Mouse (Mus musculus) liver, embryonic 14.5 days (tissue): ENCODE data around the gene Flvcr1. TPM values are rescaled to one million over a fixed set of nuclear protein-coding genes. Genes with fewer than 3 reads are reported as not detected.

Experiments
- ATAC-seq: fragments of 200-750 bp; cut with Nextera tagmentation; 2 replicates; pipeline ENCODE4 v1.8.0; 2017; ENCODE audit warnings: moderate number of reproducible peaks, mild to moderate bottlenecking, moderate library complexity; ENCODE audit not compliant: insufficient read depth
- DNase-seq, 3 experiments: peaks; one replicate each; pipeline ENCODE4 v3.0.0-alpha.2; 2012 to 2013; ENCODE audit warnings: low read depth in 3 of 3, low spot score in 3 of 3
- H3K27ac ChIP-seq: fragments of 300-500 bp; sonication (generic); 2 replicates; pipeline ENCODE4 v1.5.1; 2014; ENCODE audit warnings: moderate library complexity, mild to moderate bottlenecking, control low read depth, inconsistent platforms
- H3K27me3 ChIP-seq: fragments of 300-500 bp; sonication (generic); 2 replicates; pipeline ENCODE4 v1.6.1; 2014; ENCODE audit warnings: mild to moderate bottlenecking, low read length, moderate library complexity; ENCODE audit not compliant: control insufficient read depth, insufficient read depth
- H3K36me3 ChIP-seq: fragments of 300-500 bp; sonication (generic); replicated peaks from 2 replicates; pipeline ENCODE4 v1.6.1; 2014; ENCODE audit warnings: low read depth; ENCODE audit not compliant: control insufficient read depth, insufficient read depth
- H3K4me1 ChIP-seq, 2 experiments: fragments of 200-500 bp in 1 of 2; fragments of 300-500 bp in 1 of 2; sonication (generic) in 1 of 2; replicated peaks; 2 replicates each; pipeline ENCODE4 v1.6.1; 2012 to 2014; ENCODE audit warnings: antibody characterized with exemption in 1 of 2, inconsistent platforms in 1 of 2, low read length in 1 of 2; ENCODE audit not compliant: control insufficient read depth in 2 of 2, insufficient read depth in 2 of 2
- H3K4me2 ChIP-seq: fragments of 300-500 bp; sonication (generic); 2 replicates; pipeline ENCODE4 v1.6.1; 2014; ENCODE audit warnings: low read depth, mild to moderate bottlenecking, control low read depth, moderate library complexity
- H3K4me3 ChIP-seq, 2 experiments: fragments of 200-500 bp in 1 of 2; fragments of 300-500 bp in 1 of 2; sonication (generic) in 1 of 2; 2 replicates each; pipeline ENCODE4 v1.5.1; 2012 to 2014; ENCODE audit warnings: low read depth in 2 of 2, low read length in 2 of 2, mild to moderate bottlenecking in 2 of 2, control low read depth in 1 of 2, inconsistent platforms in 1 of 2, moderate library complexity in 1 of 2; ENCODE audit not compliant: insufficient read depth in 1 of 2
- H3K9ac ChIP-seq: fragments of 300-500 bp; sonication (generic); replicated peaks from 2 replicates; pipeline ENCODE4 v1.6.1; 2014; ENCODE audit warnings: mild to moderate bottlenecking, control low read depth, moderate library complexity
- H3K9me3 ChIP-seq: fragments of 300-500 bp; sonication (generic); 2 replicates; pipeline ENCODE4 v1.6.1; 2016; ENCODE audit warnings: low read length, mixed read lengths; ENCODE audit not compliant: control insufficient read depth
- CTCF ChIP-seq: IDR thresholded peaks from 2 replicates; pipeline ENCODE4 v1.5.1; 2016; ENCODE audit warnings: antibody characterized with exemption, low read depth, control low read depth
- EP300 ChIP-seq: IDR thresholded peaks from 2 replicates; pipeline ENCODE4 v1.6.1; 2016; ENCODE audit warnings: antibody characterized with exemption, low read depth
- WGBS: fragments of 180-500 bp; shearing (Covaris S2); extraction: QIAGEN DNeasy Blood & Tissue Kit; methylation state at CpG from one replicate; pipeline ENCODE4 v1.1.7; 2014; ENCODE audit not compliant: insufficient replicate concordance; 5-methylcytosine and 5-hydroxymethylcytosine counted together
- polyA plus RNA-seq, 2 experiments: library from polyadenylated mRNA; depleted of rRNA in 1 of 2; stranded (reverse) in 1 of 2; unstranded in 1 of 2; fragments of >200 nt; fragmentation: Nextera tagmentation in 1 of 2; extraction: Ambion mirVana in 1 of 2; gene quantifications; 2 replicates each; pipeline versions ENCODE4 v1.2.1 to v1.2.3; 2012 to 2014

Gene Flvcr1
- polyA plus RNA-seq, 2 experiments, result 4.9 to 6.4 TPM

DNA sequence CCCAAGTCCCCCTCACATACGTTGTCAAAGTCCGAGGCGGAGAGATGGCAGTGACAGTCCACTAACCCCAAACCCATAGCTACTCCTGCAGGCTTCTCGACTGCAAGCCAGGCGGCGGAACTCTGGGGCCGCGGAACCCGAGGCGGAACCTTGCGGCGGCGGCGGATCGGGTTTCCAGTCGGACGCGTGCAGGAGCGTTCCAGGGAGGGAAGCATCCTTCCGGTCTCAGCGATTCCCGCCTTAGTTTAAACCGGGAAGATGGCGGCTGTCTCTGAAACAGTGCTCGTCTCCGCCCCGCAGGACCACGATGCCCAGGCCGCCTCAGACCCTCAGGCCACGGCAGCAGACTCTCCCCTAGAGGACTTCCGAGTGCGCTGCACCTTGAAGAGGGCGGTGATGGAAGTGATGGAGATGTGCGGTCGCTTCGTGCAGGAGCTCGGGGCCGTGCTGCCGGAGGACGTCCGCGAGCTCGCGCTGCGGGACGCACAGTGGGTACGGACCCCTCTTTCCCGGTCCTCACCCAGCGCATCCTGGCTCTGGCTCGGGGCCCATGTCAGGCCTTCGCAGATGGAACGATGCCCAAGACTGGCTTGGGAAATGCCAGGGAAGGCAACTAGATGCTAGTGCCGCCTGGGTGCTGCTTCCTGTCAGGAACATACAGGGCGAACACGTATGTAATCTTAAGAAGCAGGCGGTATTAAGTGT lies 37.0 kb upstream of the Flvcr1 start, which contains the start of the genes Tatdn3 and Nsl1:
Gene Tatdn3, minus strand, starts transcription at position 152 of the 705 bp plus-strand sequence.
Gene Nsl1, plus strand, starts transcription at position 232 of the 705 bp plus-strand sequence.
- Histone ChIP-seq H3K36me3 (peaks cover 25% of the 10 kb centered on the region), H3K9ac (peak within 1 kb of the TSS; percentile 88), H3K27me3 (no peaks in the 10 kb centered on the region), H3K4me1 (peaks cover 11 to 14% of the 10 kb centered on the region in 2 experiments), H3K4me3 (peak within 1 kb of the TSS; percentile 91 to 93), H3K4me2 (peak within 1 kb of the TSS; percentile 88), H3K9me3 (no peaks in the 10 kb centered on the region), H3K27ac (peak within 1 kb of the TSS; percentile 19)
- TF ChIP-seq CTCF, result peak; percentile 65
- peak; percentile 25; the same call in 1 of the 2 replicates for TF ChIP-seq EP300
- DNase-seq, result peak; percentile 74 to 78 (median 76)
- whole genome bisulfite sequencing, result under 1% methylated on average over 56 of the region's 56 CpGs
- peak; percentile 92 for ATAC-seq

DNA sequence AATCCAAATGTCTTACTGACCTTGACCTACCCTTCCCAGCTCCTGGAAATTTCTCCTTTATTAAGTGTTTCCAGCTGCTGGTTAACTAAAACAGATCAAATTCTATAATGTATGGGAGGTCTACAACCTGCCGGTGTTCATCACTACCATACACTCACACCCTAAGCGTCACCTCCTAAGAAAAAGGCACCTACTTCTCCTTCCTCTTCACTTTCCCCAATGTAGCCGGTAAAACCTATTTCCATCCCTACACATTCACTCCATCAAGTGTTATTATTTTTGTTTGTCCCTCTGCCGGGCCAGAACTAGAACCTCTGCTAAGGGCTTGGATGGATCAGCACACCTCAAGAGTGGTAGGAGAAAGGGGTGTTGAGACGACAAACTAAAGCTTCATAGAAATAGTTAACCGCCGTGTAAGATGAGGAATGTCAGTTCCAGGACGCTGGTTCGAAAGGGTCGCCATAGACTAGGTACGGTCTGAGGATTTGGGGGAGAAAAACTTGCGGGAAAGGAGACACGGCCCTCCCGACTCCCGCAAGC lies 36.4 kb upstream of the Flvcr1 start:
- Histone ChIP-seq H3K27ac (peak overlapping the region; percentile 16; the same call in 1 of the 2 replicates), H3K9ac (peak overlapping the region; percentile 88), H3K4me3 (peak overlapping the region; percentile 91 to 93), H3K4me1 (peaks cover 11 to 14% of the 10 kb centered on the region in 2 experiments), H3K27me3 (no peaks in the 10 kb centered on the region), H3K4me2 (peak overlapping the region; percentile 88), H3K36me3 (peaks cover 22% of the 10 kb centered on the region), H3K9me3 (no peaks in the 10 kb centered on the region)
- peak; percentile 42; the same call in 1 of the 2 replicates for ATAC-seq
- DNase-seq, result no peak
- no peak for TF ChIP-seq EP300
- no peak for TF ChIP-seq CTCF
- 3% methylated on average over 15 of the region's 15 CpGs for WGBS

DNA sequence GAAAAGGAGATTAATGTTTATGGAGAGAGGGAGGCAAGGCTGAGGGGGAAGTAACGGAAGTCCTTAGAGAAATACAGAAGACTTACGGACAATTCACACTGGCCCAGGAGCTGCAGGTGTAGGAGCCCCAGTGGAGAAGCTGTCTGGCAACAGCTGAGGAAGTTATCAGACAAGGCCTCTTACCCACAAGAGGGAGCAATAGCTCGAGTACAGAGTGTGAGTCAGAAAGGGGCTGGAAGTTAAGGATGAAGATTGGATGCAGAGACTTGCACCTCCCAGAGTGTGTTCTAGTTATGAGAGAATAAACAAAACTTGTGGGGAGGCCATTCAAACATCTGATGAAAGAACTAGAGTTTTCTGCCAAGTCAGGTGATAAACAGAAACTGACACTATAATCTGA lies 31.5 kb upstream of the Flvcr1 start:
- Histone ChIP-seq H3K36me3 (no peaks in the 10 kb centered on the region), H3K4me3 (no peak overlapping the region), H3K27me3 (no peaks in the 10 kb centered on the region), H3K4me1 (peaks cover 9 to 20% of the 10 kb centered on the region in 2 experiments; a peak in 3 of 4 replicates), H3K4me2 (no peak overlapping the region), H3K27ac (no peak overlapping the region), H3K9ac (no peak overlapping the region), H3K9me3 (no peaks in the 10 kb centered on the region)
- ATAC-seq, result no peak
- no peak for TF ChIP-seq EP300
- TF ChIP-seq CTCF, result peak; percentile 32; the same call in 1 of the 2 replicates
- no peak for DNase-seq
- 58% methylated on average over 3 of the region's 3 CpGs for WGBS

DNA sequence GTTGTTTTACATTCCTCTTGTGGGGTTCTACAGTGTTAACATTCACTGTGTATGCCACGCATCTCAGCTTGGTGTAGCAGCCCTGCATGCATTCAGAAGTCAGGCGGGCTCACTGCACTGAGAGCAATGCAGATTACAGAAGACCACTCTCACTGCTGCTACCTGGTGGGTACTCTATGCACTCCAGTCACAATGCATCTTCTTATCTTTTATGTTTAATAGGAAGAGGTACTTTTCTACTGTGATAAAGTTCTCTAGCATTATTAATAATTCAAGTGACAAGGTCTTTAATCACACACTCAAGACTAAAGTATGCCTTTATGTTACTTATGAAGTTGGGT lies 29.5 kb upstream of the Flvcr1 start:
- Histone ChIP-seq H3K9ac (no peak overlapping the region), H3K27ac (peak overlapping the region; percentile 68; the same call in 1 of the 2 replicates), H3K4me2 (no peak overlapping the region), H3K27me3 (no peaks in the 10 kb centered on the region), H3K36me3 (no peaks in the 10 kb centered on the region), H3K4me3 (no peak overlapping the region), H3K4me1 (peaks cover 7 to 14% of the 10 kb centered on the region in 2 experiments; a peak in 3 of 4 replicates), H3K9me3 (no peaks in the 10 kb centered on the region)
- TF ChIP-seq CTCF (peak; percentile 45), EP300 (no peak; the same call in 1 of the 2 replicates)
- whole genome bisulfite sequencing, result 36% methylated on average over 2 of the region's 2 CpGs
- ATAC-seq (peak; percentile 71), DNase-seq (no peak)

DNA sequence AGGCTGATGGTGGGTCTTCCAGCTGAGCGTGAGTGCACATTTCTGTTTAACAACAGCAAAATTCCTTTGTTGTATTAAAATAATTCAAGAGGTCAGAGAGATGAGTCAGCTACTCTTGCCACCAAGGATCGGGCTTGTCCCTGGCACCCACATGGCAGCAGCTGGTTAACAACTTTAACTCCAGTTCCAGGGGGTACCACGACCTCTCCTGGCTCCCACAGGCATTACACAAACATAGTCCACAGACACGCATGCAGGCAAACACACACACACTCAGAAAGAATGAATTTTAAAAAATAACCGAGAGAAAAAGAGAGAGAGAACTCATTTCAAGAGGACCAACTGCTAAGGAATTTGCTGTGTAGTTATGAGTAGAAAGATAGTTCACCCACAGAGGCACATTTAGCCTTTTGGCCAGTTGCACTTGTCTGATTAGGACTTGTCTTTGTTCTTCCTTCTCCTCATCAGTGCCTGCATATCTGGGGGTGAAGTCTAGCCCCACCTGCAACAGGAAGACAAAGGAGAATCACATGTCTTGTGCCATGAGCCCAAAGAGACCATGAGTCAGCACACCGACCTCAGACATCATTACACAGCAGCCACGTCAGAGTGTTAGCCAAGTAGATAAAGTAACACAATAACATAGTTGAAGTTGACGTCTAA lies 29.0 kb upstream of the Flvcr1 start:
- peak overlapping the region; percentile 68 for H3K27ac ChIP-seq
- TF ChIP-seq CTCF (peak; percentile 52), EP300 (peak; percentile 57)
- H3K36me3 ChIP-seq, result no peaks in the 10 kb centered on the region
- ATAC-seq (peak; percentile 88), DNase-seq (peak; percentile 54 to 64 (median 57))
- H3K9ac ChIP-seq, result no peak overlapping the region
- 26% methylated on average over 8 of the region's 8 CpGs for WGBS
- H3K9me3 ChIP-seq, result no peaks in the 10 kb centered on the region
- no peak overlapping the region for H3K4me3 ChIP-seq
- H3K4me1 ChIP-seq, result peaks cover 7 to 14% of the 10 kb centered on the region in 2 experiments; a peak in 3 of 4 replicates
- no peaks in the 10 kb centered on the region for H3K27me3 ChIP-seq
- peak overlapping the region; percentile 32 for H3K4me2 ChIP-seq
